Mouse (Mus musculus): ENCODE data around the gene Mst1. TPM values are rescaled to one million over a fixed set of nuclear protein-coding genes. Genes with fewer than 3 reads are reported as not detected.

Gene Mst1
- total and polyA plus RNA-seq, 2 experiments from 2014 or later: not detected

DNA sequence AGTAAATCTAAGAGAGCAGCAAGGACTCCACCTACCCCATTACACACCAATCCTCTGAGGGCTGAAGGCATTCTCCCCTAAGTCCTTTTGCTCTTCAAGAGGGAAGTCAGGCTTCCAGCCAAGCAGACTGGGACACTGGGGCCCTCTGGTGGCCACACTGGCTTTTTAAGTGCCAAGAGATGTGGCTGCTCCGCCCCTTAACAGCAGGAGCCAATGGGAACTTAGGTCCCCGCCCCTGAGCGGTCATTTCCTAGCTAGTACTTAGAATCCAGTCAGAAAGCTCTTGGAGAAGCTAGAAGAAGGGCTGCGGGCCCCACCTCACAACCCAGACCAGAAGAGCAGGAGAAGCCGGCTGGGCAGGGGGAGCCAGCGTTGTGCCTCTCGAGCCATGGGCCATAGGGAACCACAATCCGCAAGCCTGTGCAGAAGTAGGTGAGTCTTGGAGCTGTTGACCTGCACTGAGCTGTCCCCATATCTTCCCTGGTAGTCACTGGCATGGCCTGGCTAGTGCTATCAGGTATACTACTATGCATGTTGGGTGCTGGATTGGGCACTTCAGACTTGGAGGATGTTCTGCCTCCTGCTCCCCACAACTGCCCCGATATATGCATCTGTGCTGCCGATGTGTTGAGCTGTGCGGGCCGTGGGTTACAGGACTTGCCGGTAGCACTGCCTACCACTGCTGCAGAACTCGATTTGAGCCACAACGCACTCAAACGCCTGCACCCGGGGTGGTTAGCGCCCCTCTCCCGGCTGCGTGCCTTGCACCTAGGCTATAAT lies 27.2 kb upstream of the Mst1 start, which contains the start of gene Amigo3:
Gene Amigo3, plus strand, starts transcription at position 275 of the 780 bp plus-strand sequence.
- WGBS: 60% methylated on average over 20 of the region's 20 CpGs
- DNase-seq (ENCODE audit: low spot score) (peak; percentile 98), ATAC-seq (peak; percentile 53)
- peaks cover 36% of the 10 kb centered on the region for H3K36me3 ChIP-seq (ENCODE audit: insufficient read depth, low read length)
- H3K4me1 ChIP-seq (ENCODE audit: insufficient read depth, low read length): peaks cover 8% of the 10 kb centered on the region; the same call in 1 of the 2 replicates
- no peak within 1 kb of the TSS for H3K4me3 ChIP-seq (ENCODE audit: low read length)
- H3K9ac ChIP-seq (replicated peaks; ENCODE audit: low read length): no peak within 1 kb of the TSS
- peak; percentile 91 for TF ChIP-seq CTCF (IDR thresholded peaks at IDR 0.05; ENCODE audit: low read depth)
- no peaks in the 10 kb centered on the region for H3K9me3 ChIP-seq (ENCODE audit: low read length)
- H3K27me3 ChIP-seq (ENCODE audit: insufficient read depth, low read length): no peaks in the 10 kb centered on the region
- peak within 1 kb of the TSS; percentile 34; the same call in 1 of the 2 replicates for H3K4me2 ChIP-seq (ENCODE audit: low read depth, low read length)
- H3K27ac ChIP-seq: peak within 1 kb of the TSS; percentile 20; the same call in 1 of the 2 replicates

DNA sequence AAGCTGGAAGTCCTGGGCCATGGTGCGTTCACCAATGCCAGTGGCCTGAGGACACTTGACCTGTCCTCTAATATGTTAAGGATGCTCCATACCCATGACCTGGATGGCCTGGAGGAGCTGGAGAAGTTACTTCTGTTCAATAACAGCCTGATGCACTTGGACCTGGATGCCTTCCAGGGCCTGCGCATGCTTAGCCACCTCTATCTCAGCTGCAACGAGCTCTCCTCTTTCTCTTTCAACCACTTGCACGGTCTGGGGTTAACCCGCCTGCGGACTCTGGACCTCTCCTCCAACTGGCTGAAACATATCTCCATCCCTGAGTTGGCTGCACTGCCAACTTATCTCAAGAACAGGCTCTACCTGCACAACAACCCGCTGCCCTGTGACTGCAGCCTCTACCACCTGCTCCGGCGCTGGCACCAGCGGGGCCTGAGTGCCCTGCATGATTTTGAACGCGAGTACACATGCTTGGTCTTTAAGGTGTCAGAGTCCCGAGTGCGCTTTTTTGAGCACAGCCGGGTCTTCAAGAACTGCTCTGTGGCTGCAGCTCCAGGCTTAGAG lies 26.5 kb upstream of the Mst1 start:
- no peaks in the 10 kb centered on the region for H3K9me3 ChIP-seq (ENCODE audit: low read length)
- ATAC-seq: no peak
- H3K27me3 ChIP-seq (ENCODE audit: insufficient read depth, low read length): no peaks in the 10 kb centered on the region
- peaks cover 42% of the 10 kb centered on the region for H3K36me3 ChIP-seq (ENCODE audit: insufficient read depth, low read length)
- H3K4me2 ChIP-seq (ENCODE audit: low read depth, low read length): no peak overlapping the region
- no peak overlapping the region for H3K27ac ChIP-seq
- no peak for TF ChIP-seq CTCF (IDR thresholded peaks at IDR 0.05; ENCODE audit: low read depth)
- H3K4me3 ChIP-seq (ENCODE audit: low read length): no peak overlapping the region
- no peak for DNase-seq (ENCODE audit: low spot score)
- H3K9ac ChIP-seq (replicated peaks; ENCODE audit: low read length): no peak overlapping the region
- peaks cover 8% of the 10 kb centered on the region; the same call in 1 of the 2 replicates for H3K4me1 ChIP-seq (ENCODE audit: insufficient read depth, low read length)
- 92% methylated on average over 15 of the region's 15 CpGs for WGBS

DNA sequence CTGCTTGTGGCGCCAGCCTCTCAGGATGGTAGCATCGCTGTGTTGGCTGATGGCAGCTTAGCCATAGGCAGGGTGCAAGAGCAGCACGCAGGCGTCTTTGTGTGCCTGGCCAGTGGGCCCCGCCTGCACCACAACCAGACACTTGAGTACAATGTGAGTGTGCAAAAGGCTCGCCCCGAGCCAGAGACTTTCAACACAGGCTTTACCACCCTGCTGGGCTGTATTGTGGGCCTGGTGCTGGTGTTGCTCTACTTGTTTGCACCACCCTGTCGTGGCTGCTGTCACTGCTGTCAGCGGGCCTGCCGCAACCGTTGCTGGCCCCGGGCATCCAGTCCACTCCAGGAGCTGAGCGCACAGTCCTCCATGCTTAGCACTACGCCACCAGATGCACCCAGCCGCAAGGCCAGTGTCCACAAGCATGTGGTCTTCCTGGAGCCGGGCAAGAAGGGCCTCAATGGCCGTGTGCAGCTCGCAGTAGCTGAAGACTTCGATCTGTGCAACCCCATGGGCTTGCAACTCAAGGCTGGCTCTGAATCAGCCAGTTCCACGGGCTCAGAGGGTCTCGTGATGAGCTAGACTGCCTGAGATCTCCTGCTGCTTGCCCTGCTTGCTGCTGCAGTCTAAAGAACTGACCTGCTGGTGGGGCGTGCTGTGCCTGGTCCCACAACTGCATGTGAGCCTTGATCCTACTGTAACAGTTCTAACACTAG lies 25.8 kb upstream of the Mst1 start:
- ATAC-seq (no peak), DNase-seq (ENCODE audit: low spot score) (no peak)
- peaks cover 48% of the 10 kb centered on the region for H3K36me3 ChIP-seq (ENCODE audit: insufficient read depth, low read length)
- H3K9ac ChIP-seq (replicated peaks; ENCODE audit: low read length): no peak overlapping the region
- no peak for TF ChIP-seq CTCF (IDR thresholded peaks at IDR 0.05; ENCODE audit: low read depth)
- no peak overlapping the region for H3K27ac ChIP-seq
- no peak overlapping the region for H3K4me3 ChIP-seq (ENCODE audit: low read length)
- no peaks in the 10 kb centered on the region for H3K27me3 ChIP-seq (ENCODE audit: insufficient read depth, low read length)
- H3K9me3 ChIP-seq (ENCODE audit: low read length): no peaks in the 10 kb centered on the region
- H3K4me2 ChIP-seq (ENCODE audit: low read depth, low read length): no peak overlapping the region
- H3K4me1 ChIP-seq (ENCODE audit: insufficient read depth, low read length): peaks cover 7% of the 10 kb centered on the region; the same call in 1 of the 2 replicates
- WGBS: 88% methylated on average over 22 of the region's 22 CpGs

DNA sequence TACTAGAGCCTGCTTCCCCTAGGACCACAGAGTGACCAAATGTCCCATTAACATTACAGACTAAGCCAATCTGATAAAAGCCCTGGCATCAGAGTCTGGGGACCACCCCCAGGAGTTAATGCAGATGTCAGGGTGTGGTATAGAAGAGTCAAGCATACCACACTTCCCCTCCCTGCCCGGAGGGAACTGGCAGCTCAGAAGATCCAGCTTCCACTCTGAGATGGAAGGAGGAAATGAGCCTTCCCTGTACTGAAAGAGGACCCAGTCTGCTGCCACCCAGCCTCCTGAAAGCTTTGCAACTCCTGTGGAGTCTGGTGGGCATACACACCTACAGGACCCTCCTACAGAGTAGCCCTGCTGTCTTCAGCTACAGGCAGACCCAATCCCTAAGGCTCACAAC lies 25.2 kb upstream of the Mst1 start:
- TF ChIP-seq CTCF (IDR thresholded peaks at IDR 0.05; ENCODE audit: low read depth): no peak

DNA sequence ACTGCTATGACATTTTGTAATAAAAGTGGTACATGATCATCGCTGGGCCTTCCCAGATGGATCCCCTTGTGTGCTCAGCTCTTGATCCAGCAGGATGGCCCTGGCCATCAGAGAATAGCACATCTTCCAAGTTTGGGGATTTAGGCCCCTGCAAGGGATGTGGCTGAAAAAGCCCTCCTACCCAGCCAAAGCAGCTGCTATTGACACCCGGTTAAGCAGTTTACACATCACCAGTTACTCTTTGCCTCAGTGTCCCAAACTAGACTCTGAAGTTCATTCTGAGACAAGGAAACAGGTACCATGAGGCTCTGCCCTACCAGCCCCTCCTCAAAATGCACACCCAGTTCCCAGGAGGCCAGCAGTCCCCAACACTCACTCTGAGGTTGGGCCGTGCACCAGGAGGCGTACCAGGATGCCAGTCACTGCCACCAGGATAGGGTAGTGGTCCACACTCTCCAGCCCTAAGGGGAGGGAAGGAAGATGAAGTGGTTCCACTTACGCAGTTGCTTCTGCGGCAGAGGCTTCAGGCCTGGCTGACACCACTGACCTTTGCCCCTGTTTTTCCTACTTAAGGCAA lies 24.5 kb upstream of the Mst1 start:
- H3K27ac ChIP-seq: no peak overlapping the region
- H3K27me3 ChIP-seq (ENCODE audit: insufficient read depth, low read length): no peaks in the 10 kb centered on the region
- TF ChIP-seq CTCF (IDR thresholded peaks at IDR 0.05; ENCODE audit: low read depth): no peak
- no peak overlapping the region for H3K9ac ChIP-seq (replicated peaks; ENCODE audit: low read length)
- WGBS: 87% methylated on average over 6 of the region's 6 CpGs
- H3K4me1 ChIP-seq (ENCODE audit: insufficient read depth, low read length): no peaks in the 10 kb centered on the region
- no peak overlapping the region for H3K4me2 ChIP-seq (ENCODE audit: low read depth, low read length)
- ATAC-seq (no peak), DNase-seq (ENCODE audit: low spot score) (no peak)
- H3K4me3 ChIP-seq (ENCODE audit: low read length): no peak overlapping the region
- H3K36me3 ChIP-seq (ENCODE audit: insufficient read depth, low read length): peaks cover 48% of the 10 kb centered on the region
- no peaks in the 10 kb centered on the region for H3K9me3 ChIP-seq (ENCODE audit: low read length)

More for the DNA sequence above, 25.2 kb upstream of the Mst1 start:
- no peak overlapping the region for H3K4me3 ChIP-seq (ENCODE audit: low read length)
- no peaks in the 10 kb centered on the region for H3K27me3 ChIP-seq (ENCODE audit: insufficient read depth, low read length)
- H3K9ac ChIP-seq (replicated peaks; ENCODE audit: low read length): no peak overlapping the region
- H3K4me1 ChIP-seq (ENCODE audit: insufficient read depth, low read length): 0 out of 2 replicates have a peak, but pooled peaks cover 2% of the 10 kb centered on the region
- 95% methylated on average over 1 of the region's 1 CpGs for WGBS
- H3K27ac ChIP-seq: no peak overlapping the region
- no peak overlapping the region for H3K4me2 ChIP-seq (ENCODE audit: low read depth, low read length)
- H3K9me3 ChIP-seq (ENCODE audit: low read length): no peaks in the 10 kb centered on the region
- ATAC-seq (no peak), DNase-seq (ENCODE audit: low spot score) (no peak)
- H3K36me3 ChIP-seq (ENCODE audit: insufficient read depth, low read length): peaks cover 48% of the 10 kb centered on the region
